Comparison of ENCODE assay signal across 26 mouse cellular contexts in the genomic region with DNA sequence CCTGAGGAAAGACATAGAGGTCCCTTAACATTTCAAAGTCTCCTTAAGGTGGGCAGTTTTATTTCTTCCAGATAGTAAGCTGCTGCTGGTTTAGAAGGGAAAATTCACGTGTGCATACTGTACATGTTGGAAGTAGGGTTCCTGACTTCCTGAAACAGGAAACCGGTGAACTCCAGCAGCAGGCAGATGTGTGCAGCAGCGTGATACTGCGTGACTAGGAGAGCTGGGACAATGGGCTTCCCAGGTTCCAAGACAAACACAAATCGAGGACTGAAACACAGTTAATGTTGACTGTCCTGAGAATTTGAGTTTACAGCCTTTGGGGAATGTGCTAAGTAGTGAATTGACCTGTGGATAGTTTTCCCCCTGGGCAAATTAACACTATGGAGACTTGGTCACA.
DNase-seq lines count a peak whose midpoint lies in the region; ATAC-seq lines count a peak whose summit lies in the region.
"Had no signal": no experiment of that assay in that cellular context is flagged by ENCODE, and none has a peak within 500 bp of the region (broad histone marks: within the 10 kb centered on the region; RNA-seq: fewer than 3 reads in every experiment).

No protein-coding gene starts in this region.

- H3K36me3 ChIP-seq in heart, embryonic 14.5 days (ENCODE audit: control insufficient read depth, insufficient read depth, low read length), result no peaks in the 10 kb centered on the region
- no peaks in the 10 kb centered on the region for H3K36me3 ChIP-seq in kidney, embryonic 15.5 days
- H3K36me3 ChIP-seq in embryonic facial prominence, embryonic 14.5 days (ENCODE audit: control insufficient read depth, insufficient read depth, low read length), result no peaks in the 10 kb centered on the region
- no peaks in the 10 kb centered on the region for H3K36me3 ChIP-seq in midbrain, embryonic 16.5 days (ENCODE audit: control insufficient read depth, insufficient read depth, low read length)
- H3K36me3 ChIP-seq: forebrain, embryonic 15.5 days; liver, embryonic 12.5 days; midbrain, embryonic 10.5 days; neural tube, embryonic 15.5 days; stomach, embryonic 15.5 days had no signal

- H3K4me2 ChIP-seq in heart, embryonic 14.5 days (ENCODE audit: low read length), result no peak overlapping the region
- H3K4me2 ChIP-seq in kidney, embryonic 15.5 days, result no peak overlapping the region
- H3K4me2 ChIP-seq in embryonic facial prominence, embryonic 14.5 days (ENCODE audit: low read depth, low read length), result no peak overlapping the region
- H3K4me2 ChIP-seq in midbrain, embryonic 16.5 days (ENCODE audit: low read length), result no peak overlapping the region
- H3K4me2 ChIP-seq: forebrain, embryonic 15.5 days; hindbrain, embryonic 14.5 days; limb, embryonic 13.5 days; liver, embryonic 12.5 days; neural tube, embryonic 15.5 days; stomach, embryonic 15.5 days had no signal

- H3K9me3 ChIP-seq in heart, embryonic 14.5 days (ENCODE audit: control insufficient read depth, low read length), result no peaks in the 10 kb centered on the region
- H3K9me3 ChIP-seq in kidney, embryonic 15.5 days (replicated peaks), result no peaks in the 10 kb centered on the region
- H3K9me3 ChIP-seq in embryonic facial prominence, embryonic 14.5 days (ENCODE audit: control insufficient read depth, low read length), result peaks cover 7% of the 10 kb centered on the region; the same call in 1 of the 2 replicates
- no peaks in the 10 kb centered on the region for H3K9me3 ChIP-seq in midbrain, embryonic 16.5 days (replicated peaks; ENCODE audit: control insufficient read depth, low read length, poor library complexity, severe bottlenecking)
- H3K9me3 ChIP-seq: forebrain, embryonic 15.5 days; liver, embryonic 12.5 days; midbrain, embryonic 10.5 days; neural tube, embryonic 15.5 days; stomach, embryonic 15.5 days had no signal

- no peak for DNase-seq in heart, adult 8-10 months (ENCODE audit: low spot score)
- DNase-seq in kidney, postnatal 25 days, result no peak
- DNase-seq in embryonic facial prominence, embryonic 14.5 days (ENCODE audit: low spot score), result no peak
- DNase-seq in left cerebral cortex, postnatal 36 days (ENCODE audit: low spot score in 2 of 2), result no peak
- DNase-seq: adrenal gland, adult 8-10 months; cerebellum, adult 11-12 months; cerebellum, postnatal 10 days; gastrocnemius, postnatal 14 days; kidney, adult 8-10 months; lung, adult 18-20 months; lung, postnatal 10 days; right cerebral cortex, adult 18-20 months; thymus, postnatal 25 days had no signal

- no peak overlapping the region for H3K4me3 ChIP-seq in heart, embryonic 14.5 days (ENCODE audit: control insufficient read depth in 1 of 2, insufficient read depth in 1 of 2, low read depth in 1 of 2, low read length in 2 of 2)
- no peak overlapping the region for H3K4me3 ChIP-seq in kidney, embryonic 15.5 days (replicated peaks)
- no peak overlapping the region for H3K4me3 ChIP-seq in embryonic facial prominence, embryonic 14.5 days (ENCODE audit: low read depth, low read length)
- no peak overlapping the region for H3K4me3 ChIP-seq in midbrain, embryonic 16.5 days (ENCODE audit: low read depth, low read length)
- H3K4me3 ChIP-seq: forebrain, embryonic 15.5 days; layer of hippocampus, adult 2 months; limb, embryonic 13.5 days; liver, embryonic 12.5 days; midbrain, embryonic 10.5 days; neural tube, embryonic 15.5 days; stomach, embryonic 15.5 days had no signal

- no peak for ATAC-seq in heart, embryonic 14.5 days (ENCODE audit: insufficient number of reproducible peaks, insufficient read depth, low FRiP score, low read depth)
- ATAC-seq in kidney, embryonic 15.5 days (replicated peaks; ENCODE audit: low FRiP score), result peak; percentile 59
- no peak for ATAC-seq in embryonic facial prominence, embryonic 14.5 days (ENCODE audit: low read depth)
- ATAC-seq in midbrain, embryonic 16.5 days, result no peak
- ATAC-seq: activated CD4-positive, CD25-positive, alpha-beta regulatory T cell, adult 4 months; forebrain, embryonic 15.5 days; inflammation-experienced regulatory T-cells, adult 6 months; liver, embryonic 12.5 days had no signal

- intact Hi-C loops in left cerebral cortex, postnatal 36 days (cut with DNase I), result no loop called here

- peaks cover 2 to 18% of the 10 kb centered on the region in 2 experiments; a peak in 2 of 4 replicates for H3K4me1 ChIP-seq in heart, embryonic 14.5 days (ENCODE audit: control insufficient read depth in 2 of 2, insufficient read depth in 2 of 2, low read length in 2 of 2)
- peaks cover 23% of the 10 kb centered on the region for H3K4me1 ChIP-seq in kidney, embryonic 15.5 days
- H3K4me1 ChIP-seq in embryonic facial prominence, embryonic 14.5 days (ENCODE audit: control insufficient read depth, insufficient read depth, low read length), result peaks cover 19% of the 10 kb centered on the region
- H3K4me1 ChIP-seq in midbrain, embryonic 16.5 days (ENCODE audit: control insufficient read depth, insufficient read depth, low read length), result no peaks in the 10 kb centered on the region
- H3K4me1 ChIP-seq: forebrain, embryonic 15.5 days; midbrain, embryonic 10.5 days; neural tube, embryonic 15.5 days; stomach, embryonic 15.5 days had no signal

- no peaks in the 10 kb centered on the region for H3K27me3 ChIP-seq in heart, embryonic 14.5 days (ENCODE audit: control insufficient read depth, insufficient read depth, low read length)
- H3K27me3 ChIP-seq in kidney, embryonic 15.5 days, result no peaks in the 10 kb centered on the region
- no peaks in the 10 kb centered on the region for H3K27me3 ChIP-seq in embryonic facial prominence, embryonic 14.5 days (replicated peaks; ENCODE audit: control insufficient read depth, insufficient read depth, low read length)
- no peaks in the 10 kb centered on the region for H3K27me3 ChIP-seq in midbrain, embryonic 16.5 days (ENCODE audit: control insufficient read depth, insufficient read depth, low read depth, low read length)
- H3K27me3 ChIP-seq: forebrain, embryonic 15.5 days; limb, embryonic 13.5 days; liver, embryonic 12.5 days; neural tube, embryonic 15.5 days; stomach, embryonic 15.5 days had no signal

- H3K9ac ChIP-seq in heart, embryonic 14.5 days (ENCODE audit: low read length), result no peak overlapping the region
- no peak overlapping the region for H3K9ac ChIP-seq in kidney, embryonic 15.5 days
- H3K9ac ChIP-seq in embryonic facial prominence, embryonic 14.5 days (ENCODE audit: low read depth, low read length), result no peak overlapping the region
- no peak overlapping the region for H3K9ac ChIP-seq in midbrain, embryonic 16.5 days (ENCODE audit: low read depth, low read length)
- H3K9ac ChIP-seq: forebrain, embryonic 15.5 days; hindbrain, embryonic 14.5 days; limb, embryonic 13.5 days; liver, embryonic 12.5 days; neural tube, embryonic 15.5 days; stomach, embryonic 15.5 days had no signal

- WGBS in heart, embryonic 14.5 days, result 44% methylated on average over 5 of the region's 5 CpGs
- WGBS in kidney, embryonic 15.5 days, result 18% methylated on average over 5 of the region's 5 CpGs
- 32% methylated on average over 5 of the region's 5 CpGs for WGBS in embryonic facial prominence, embryonic 14.5 days
- WGBS in midbrain, embryonic 16.5 days, result 74% methylated on average over 5 of the region's 5 CpGs

- peak overlapping the region; percentile 42 to 50 for H3K27ac ChIP-seq in heart, embryonic 14.5 days (replicated peaks in 1 of 2; ENCODE audit: control insufficient read depth in 1 of 2, insufficient read depth in 1 of 2, low read depth in 2 of 2, low read length in 2 of 2)
- peak overlapping the region; percentile 66 for H3K27ac ChIP-seq in kidney, embryonic 15.5 days
- H3K27ac ChIP-seq in embryonic facial prominence, embryonic 14.5 days (replicated peaks; ENCODE audit: low read depth, low read length), result 0 out of 2 replicates have a peak overlapping the region, but pooled peaks have one; percentile 15
- no peak overlapping the region for H3K27ac ChIP-seq in midbrain, embryonic 16.5 days (ENCODE audit: low read length)
- H3K27ac ChIP-seq: forebrain, embryonic 15.5 days; hindbrain, embryonic 14.5 days; layer of hippocampus, adult 2 months; limb, embryonic 13.5 days; liver, embryonic 12.5 days; midbrain, embryonic 10.5 days; neural tube, embryonic 15.5 days; stomach, embryonic 15.5 days had no signal
